In the genomic region with DNA sequence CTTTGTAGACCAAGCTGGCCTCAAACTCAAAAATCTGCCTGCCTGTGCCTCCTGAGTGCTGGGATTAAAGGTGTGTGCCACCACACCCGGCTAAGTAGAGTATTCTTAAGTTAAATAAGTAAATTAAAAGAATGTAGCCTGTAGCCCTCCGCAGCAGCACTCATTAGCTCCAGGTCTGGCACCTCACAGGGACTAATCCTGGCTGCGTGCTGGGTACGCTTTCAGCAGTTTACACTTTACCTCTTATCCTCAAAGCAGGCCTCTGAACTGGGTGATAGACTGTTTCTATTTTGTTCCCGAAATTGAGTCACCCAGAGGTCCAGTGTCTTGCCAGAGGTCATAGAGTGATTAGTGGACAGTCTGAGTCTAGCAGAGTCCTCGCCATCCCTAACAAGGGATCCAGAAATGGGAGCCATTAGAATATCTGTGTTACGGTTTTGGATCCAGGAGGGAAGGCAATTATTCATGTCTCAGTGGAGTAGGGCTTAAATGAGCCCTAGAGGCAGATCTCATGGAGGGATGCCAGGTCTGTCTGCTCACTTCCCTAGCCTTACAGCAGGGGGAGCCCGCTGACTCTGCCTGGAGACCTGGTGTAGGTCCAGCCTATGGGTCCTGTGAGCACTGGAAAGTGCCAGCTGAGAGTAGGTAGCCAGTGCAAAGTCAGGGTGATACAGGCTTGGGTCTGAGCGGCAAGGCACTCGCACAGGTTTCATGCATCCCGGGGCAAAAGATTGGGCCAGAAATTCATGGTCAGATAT, we compare ENCODE assay signal across 9 mouse cellular contexts. TPM values are rescaled to one million over a fixed set of nuclear protein-coding genes. Genes with fewer than 3 reads are reported as not detected.
A peak's percentile ranks its signal among the peaks of the same experiment; 100 is the strongest.
DNase-seq lines count a peak whose midpoint lies in the region; ATAC-seq and TF ChIP-seq lines count a peak whose summit lies in the region.
"Had no signal": no experiment of that assay in that cellular context is flagged by ENCODE, and none has a peak within 500 bp of the region (broad histone marks: within the 10 kb centered on the region; RNA-seq: fewer than 3 reads in every experiment).

No protein-coding gene starts in this region.

- no peak overlapping the region for H3K4me2 ChIP-seq in hindbrain, embryonic 12.5 days (replicated peaks)
- no peak overlapping the region for H3K4me2 ChIP-seq in lung, postnatal 0 days (replicated peaks; ENCODE audit: low read depth, low read length)
- H3K4me2 ChIP-seq: heart, embryonic 13.5 days had no signal

- H3K9ac ChIP-seq in hindbrain, embryonic 12.5 days, result no peak overlapping the region
- H3K9ac ChIP-seq in lung, postnatal 0 days (replicated peaks; ENCODE audit: low read depth), result no peak overlapping the region
- H3K9ac ChIP-seq: heart, embryonic 13.5 days had no signal

- TF ChIP-seq CTCF in G1E (IDR thresholded peaks at IDR 0.05; ENCODE audit: low read depth, low read length), result peak; percentile 83
- peak; percentile 97 for TF ChIP-seq CTCF in lung, postnatal 0 days (IDR thresholded peaks at IDR 0.05)

- no peaks in the 10 kb centered on the region for H3K9me3 ChIP-seq in G1E (replicated peaks)
- H3K9me3 ChIP-seq in hindbrain, embryonic 12.5 days (replicated peaks), result no peaks in the 10 kb centered on the region
- no peaks in the 10 kb centered on the region for H3K9me3 ChIP-seq in lung, postnatal 0 days (ENCODE audit: low read length)
- H3K9me3 ChIP-seq: heart, embryonic 13.5 days had no signal

- H3K36me3 ChIP-seq in G1E (replicated peaks), result peaks cover 34% of the 10 kb centered on the region
- H3K36me3 ChIP-seq in hindbrain, embryonic 12.5 days, result peaks cover 6% of the 10 kb centered on the region
- H3K36me3 ChIP-seq in lung, postnatal 0 days (ENCODE audit: insufficient read depth, low read length), result 0 out of 2 replicates have a peak, but pooled peaks cover 4% of the 10 kb centered on the region

- H3K27ac ChIP-seq in hindbrain, embryonic 12.5 days, result peak overlapping the region; percentile 30; the same call in 1 of the 2 replicates
- no peak overlapping the region for H3K27ac ChIP-seq in lung, postnatal 0 days (ENCODE audit: low read length)
- H3K27ac ChIP-seq: heart, embryonic 13.5 days had no signal

- H3K4me3 ChIP-seq in G1E (ENCODE audit: low read depth, low read length), result no peak overlapping the region
- no peak overlapping the region for H3K4me3 ChIP-seq in hindbrain, embryonic 12.5 days
- no peak overlapping the region for H3K4me3 ChIP-seq in lung, postnatal 0 days (ENCODE audit: low read depth, low read length)
- H3K4me3 ChIP-seq: heart, embryonic 13.5 days had no signal

- peak; percentile 44 for DNase-seq in G1E (ENCODE audit: low spot score)
- peak; percentile 98 for DNase-seq in cerebellum, adult 9-10 months
- peak; percentile 84 to 98 for DNase-seq in frontal cortex, adult 2 months (ENCODE audit: extremely low spot score in 1 of 2, low spot score in 1 of 2)
- peak; percentile 90 for DNase-seq in layer of hippocampus, adult 9-11 months
- DNase-seq in lung, postnatal 0 days (ENCODE audit: low spot score), result peak; percentile 89
- peak; percentile 90 for DNase-seq in retina, postnatal 1 day
- DNase-seq in thymus, postnatal 36 days, result peak; percentile 82 to 87

- ATAC-seq in G1E (ENCODE audit: extremely low read depth, insufficient number of reproducible peaks, low FRiP score, poor library complexity, severe bottlenecking), result peak; percentile 73
- ATAC-seq in hindbrain, embryonic 12.5 days (ENCODE audit: low FRiP score), result peak; percentile 79
- peak; percentile 74 for ATAC-seq in lung, postnatal 0 days

- peaks cover 11% of the 10 kb centered on the region; the same call in 1 of the 2 replicates for H3K27me3 ChIP-seq in G1E (ENCODE audit: insufficient read depth, low read length)
- no peaks in the 10 kb centered on the region for H3K27me3 ChIP-seq in hindbrain, embryonic 12.5 days
- no peaks in the 10 kb centered on the region for H3K27me3 ChIP-seq in lung, postnatal 0 days (replicated peaks; ENCODE audit: insufficient read depth, low read length)

- TF ChIP-seq EP300 in lung, postnatal 0 days (IDR thresholded peaks at IDR 0.05), result no peak

- H3K4me1 ChIP-seq in G1E (ENCODE audit: insufficient read depth, low read depth, low read length), result no peaks in the 10 kb centered on the region
- peaks cover 17% of the 10 kb centered on the region for H3K4me1 ChIP-seq in hindbrain, embryonic 12.5 days
- H3K4me1 ChIP-seq in lung, postnatal 0 days (ENCODE audit: insufficient read depth, low read depth, low read length), result no peaks in the 10 kb centered on the region
- H3K4me1 ChIP-seq: heart, embryonic 13.5 days had no signal

- 40% methylated on average over 11 of the region's 11 CpGs for WGBS in hindbrain, embryonic 12.5 days
- 31% methylated on average over 11 of the region's 11 CpGs for WGBS in lung, postnatal 0 days

RNA-seq across cellular contexts. Expression of a gene that starts 12.7 kb away (rescaled TPM):
- total RNA-seq in G1E (2014; fragmentation: Nextera tagmentation) (30.6 and 31.4 TPM in 2 replicates), G1E (2017) (8.7 and 9.8 TPM in 2 replicates)
- 48.3 and 49.6 TPM in 2 replicates for polyA plus RNA-seq in G1E (2012)
- 31.6 and 34.6 TPM in 2 replicates for polyA plus RNA-seq in frontal cortex, adult 2 months (2012; rRNA removed)
- polyA plus RNA-seq in hindbrain, embryonic 12.5 days (2016; fragmentation: Nextera tagmentation; extraction: Ambion mirVana), result 17.3 and 18.2 TPM in 2 replicates
- polyA plus RNA-seq in lung, postnatal 0 days (2015; fragmentation: Nextera tagmentation; extraction: Ambion mirVana), result 5.0 and 5.2 TPM in 2 replicates

RNA-seq across cellular contexts. Expression of a gene that starts 16.3 kb away (rescaled TPM):
- not detected in 2 replicates for total RNA-seq in G1E (2014; fragmentation: Nextera tagmentation)
- total RNA-seq in G1E (2017), result 0.76 and 0.82 TPM in 2 replicates
- 0.63 and 0.76 TPM in 2 replicates for polyA plus RNA-seq in G1E (2012)
- polyA plus RNA-seq in frontal cortex, adult 2 months (2012; rRNA removed), result 1.2 and 1.3 TPM in 2 replicates
- polyA plus RNA-seq in hindbrain, embryonic 12.5 days (2016; fragmentation: Nextera tagmentation; extraction: Ambion mirVana), result 5.7 and 7.2 TPM in 2 replicates
- polyA plus RNA-seq in lung, postnatal 0 days (2015; fragmentation: Nextera tagmentation; extraction: Ambion mirVana), result 4.5 and 5.6 TPM in 2 replicates

RNA-seq across cellular contexts. Expression of a gene that starts 36.3 kb away (rescaled TPM):
- 0.63 and 1.4 TPM in 2 replicates for total RNA-seq in G1E (2014; fragmentation: Nextera tagmentation)
- total RNA-seq in G1E (2017), result 0.46 and 0.82 TPM in 2 replicates
- 0.39 and 0.72 TPM in 2 replicates for polyA plus RNA-seq in G1E (2012)
- 345 and 356 TPM in 2 replicates for polyA plus RNA-seq in frontal cortex, adult 2 months (2012; rRNA removed)
- 12.7 and 16.1 TPM in 2 replicates for polyA plus RNA-seq in hindbrain, embryonic 12.5 days (2016; fragmentation: Nextera tagmentation; extraction: Ambion mirVana)
- polyA plus RNA-seq in lung, postnatal 0 days (2015; fragmentation: Nextera tagmentation; extraction: Ambion mirVana), result 0.84 and 1.0 TPM in 2 replicates

RNA-seq across cellular contexts. Expression of a gene that starts 45.2 kb away (rescaled TPM):
- total RNA-seq in G1E (2014; fragmentation: Nextera tagmentation) (54.7 and 61.3 TPM in 2 replicates), G1E (2017) (31.7 and 35.5 TPM in 2 replicates)
- polyA plus RNA-seq in G1E (2012), result 137 TPM in 2 replicates
- 47.4 and 47.7 TPM in 2 replicates for polyA plus RNA-seq in frontal cortex, adult 2 months (2012; rRNA removed)
- 85.2 and 87.6 TPM in 2 replicates for polyA plus RNA-seq in hindbrain, embryonic 12.5 days (2016; fragmentation: Nextera tagmentation; extraction: Ambion mirVana)
- polyA plus RNA-seq in lung, postnatal 0 days (2015; fragmentation: Nextera tagmentation; extraction: Ambion mirVana), result 60.9 and 71.3 TPM in 2 replicates

Comparison
In these comparisons a context has a peak if more than half of its experiments do, and no peak if none do; other contexts are left out.
1. DNase-seq: peak in every context shown above with its lines; median percentile 98 in cerebellum, adult 9-10 months; 91 in frontal cortex, adult 2 months; 90 in layer of hippocampus, adult 9-11 months; 90 in retina, postnatal 1 day; 89 in lung, postnatal 0 days; 84 in thymus, postnatal 36 days; 44 in G1E.
2. RNA of a gene that starts 36.3 kb away (polyA plus RNA-seq): 345 to 356 TPM in frontal cortex, adult 2 months; 12.7 to 16.1 TPM in hindbrain, embryonic 12.5 days, 0.84 to 1.0 TPM in lung, postnatal 0 days and 0.39 to 0.72 TPM in G1E; every median in the first group is over 10 times any median in the second.
3. Peak in every context shown above with its lines, with median percentiles within 50 percentile points of each other: ATAC-seq.